Comparison of ENCODE assay signal across 15 mouse cellular contexts in the genomic region with DNA sequence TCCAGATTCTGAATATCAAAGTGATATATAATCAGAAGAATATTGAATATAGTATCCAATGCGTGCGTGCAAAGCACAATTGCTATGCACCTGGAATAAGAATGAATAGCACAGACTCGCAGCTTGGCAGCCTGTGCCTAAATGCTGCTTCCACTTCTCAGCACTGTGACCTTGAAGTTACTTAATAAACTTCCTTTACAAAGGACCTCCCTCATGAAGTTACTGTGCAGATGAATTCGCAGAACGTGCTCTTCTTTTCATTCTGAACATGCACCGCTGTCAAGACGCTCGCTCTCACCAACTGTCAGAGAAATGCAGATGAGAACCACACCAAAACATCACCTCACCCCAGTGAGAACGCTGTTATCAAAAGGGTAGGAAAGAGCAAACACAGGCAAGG.
A peak's percentile ranks its signal among the peaks of the same experiment; 100 is the strongest.
DNase-seq lines count a peak whose midpoint lies in the region; ATAC-seq and TF ChIP-seq lines count a peak whose summit lies in the region.
"Had no signal": no experiment of that assay in that cellular context is flagged by ENCODE, and none has a peak within 500 bp of the region (broad histone marks: within the 10 kb centered on the region; RNA-seq: fewer than 3 reads in every experiment).

No protein-coding gene starts in this region.

- H3K4me3 ChIP-seq in heart, embryonic 15.5 days, result no peak overlapping the region
- H3K4me3 ChIP-seq in heart, adult 2 months, result no peak overlapping the region
- H3K4me3 ChIP-seq in lung, embryonic 14.5 days (ENCODE audit: low read depth, low read length), result no peak overlapping the region
- no peak overlapping the region for H3K4me3 ChIP-seq in limb, embryonic 12.5 days (replicated peaks)
- H3K4me3 ChIP-seq in liver, postnatal 0 days (ENCODE audit: low read depth, low read length), result no peak overlapping the region
- H3K4me3 ChIP-seq: embryonic facial prominence, embryonic 15.5 days; liver, embryonic 13.5 days had no signal

- no peak for TF ChIP-seq EP300 in heart, adult 2 months (IDR thresholded peaks at IDR 0.05; ENCODE audit: insufficient read depth, low read depth, low read length)
- TF ChIP-seq EP300 in liver, postnatal 0 days (IDR thresholded peaks at IDR 0.05; ENCODE audit: low read depth), result no peak

- ATAC-seq in heart, embryonic 15.5 days (replicated peaks; ENCODE audit: insufficient number of reproducible peaks, insufficient read depth, low FRiP score, low read depth), result no peak
- ATAC-seq in lung, embryonic 14.5 days (ENCODE audit: insufficient read depth), result no peak
- peak; percentile 53 for ATAC-seq in activated CD4-positive, CD25-positive, alpha-beta regulatory T cell, adult 4 months
- ATAC-seq in limb, embryonic 12.5 days (ENCODE audit: insufficient number of reproducible peaks, insufficient read depth, low FRiP score, low TSS enrichment, low read depth), result no peak
- no peak for ATAC-seq in liver, postnatal 0 days
- ATAC-seq: hindbrain, embryonic 16.5 days; Patski had no signal

- no peaks in the 10 kb centered on the region for H3K79me2 ChIP-seq in heart, adult 2 months (replicated peaks; ENCODE audit: control insufficient read depth, insufficient read depth, low read length)

- peaks cover 7% of the 10 kb centered on the region; the same call in 1 of the 2 replicates for H3K4me1 ChIP-seq in heart, embryonic 15.5 days (replicated peaks)
- no peaks in the 10 kb centered on the region for H3K4me1 ChIP-seq in heart, adult 2 months (ENCODE audit: control insufficient read depth, insufficient read depth, low read length)
- H3K4me1 ChIP-seq in lung, embryonic 14.5 days (ENCODE audit: insufficient read depth), result no peaks in the 10 kb centered on the region
- H3K4me1 ChIP-seq in limb, embryonic 12.5 days (replicated peaks), result no peaks in the 10 kb centered on the region; the same call in 1 of the 2 replicates
- H3K4me1 ChIP-seq in liver, postnatal 0 days (ENCODE audit: insufficient read depth), result no peaks in the 10 kb centered on the region

- peak overlapping the region; percentile 70 for H3K27ac ChIP-seq in heart, embryonic 15.5 days
- H3K27ac ChIP-seq in heart, adult 2 months, result no peak overlapping the region
- no peak overlapping the region for H3K27ac ChIP-seq in lung, embryonic 14.5 days (ENCODE audit: low read depth)
- H3K27ac ChIP-seq in limb, embryonic 12.5 days, result peak overlapping the region; percentile 71
- no peak overlapping the region for H3K27ac ChIP-seq in liver, postnatal 0 days (ENCODE audit: low read depth)
- H3K27ac ChIP-seq: embryonic facial prominence, embryonic 15.5 days; liver, embryonic 13.5 days had no signal

- 43% methylated on average over 9 of the region's 9 CpGs for WGBS in heart, embryonic 15.5 days
- WGBS in heart, adult 2 months, result 42% methylated on average over 9 of the region's 9 CpGs
- WGBS in lung, embryonic 14.5 days, result 55% methylated on average over 9 of the region's 9 CpGs
- 81% methylated on average over 9 of the region's 9 CpGs for WGBS in limb, embryonic 12.5 days
- 50% methylated on average over 9 of the region's 9 CpGs for WGBS in liver, postnatal 0 days (ENCODE audit: insufficient replicate concordance)

- intact Hi-C loops in heart, adult 2 months (cut with DNase I), result no loop called here

- TF ChIP-seq POLR2A in heart, adult 2 months (IDR thresholded peaks at IDR 0.05; ENCODE audit: insufficient read depth, low read depth, low read length), result no peak

- no peak for DNase-seq in heart, adult 2 months
- DNase-seq in lung, embryonic 14.5 days, result peak; percentile 9
- no peak for DNase-seq in lung, postnatal 10 days
- no peak for DNase-seq in liver, postnatal 0 days
- no peak for DNase-seq in adrenal gland, postnatal 10 days
- DNase-seq: adrenal gland, adult 2 months; gastrocnemius, postnatal 36 days; liver, embryonic 13.5 days; right cerebral cortex, postnatal 14 days had no signal

- no peaks in the 10 kb centered on the region for H3K9me3 ChIP-seq in heart, embryonic 15.5 days (replicated peaks)
- no peaks in the 10 kb centered on the region for H3K9me3 ChIP-seq in lung, embryonic 14.5 days (ENCODE audit: low read depth, low read length)
- no peaks in the 10 kb centered on the region for H3K9me3 ChIP-seq in limb, embryonic 12.5 days
- H3K9me3 ChIP-seq in liver, postnatal 0 days (ENCODE audit: low read length), result no peaks in the 10 kb centered on the region
- H3K9me3 ChIP-seq: embryonic facial prominence, embryonic 15.5 days; liver, embryonic 13.5 days had no signal

- H3K36me3 ChIP-seq in heart, embryonic 15.5 days, result no peaks in the 10 kb centered on the region
- no peaks in the 10 kb centered on the region for H3K36me3 ChIP-seq in heart, adult 2 months (ENCODE audit: control insufficient read depth, insufficient read depth, low read length)
- H3K36me3 ChIP-seq in lung, embryonic 14.5 days (ENCODE audit: insufficient read depth), result no peaks in the 10 kb centered on the region
- no peaks in the 10 kb centered on the region for H3K36me3 ChIP-seq in limb, embryonic 12.5 days
- H3K36me3 ChIP-seq in liver, postnatal 0 days (replicated peaks; ENCODE audit: insufficient read depth, low read length), result no peaks in the 10 kb centered on the region
- H3K36me3 ChIP-seq: embryonic facial prominence, embryonic 15.5 days; liver, embryonic 13.5 days had no signal

- no peak overlapping the region for H3K9ac ChIP-seq in heart, embryonic 15.5 days
- no peak overlapping the region for H3K9ac ChIP-seq in heart, adult 2 months (ENCODE audit: low read depth, low read length)
- no peak overlapping the region for H3K9ac ChIP-seq in lung, embryonic 14.5 days
- H3K9ac ChIP-seq in limb, embryonic 12.5 days (replicated peaks), result no peak overlapping the region
- no peak overlapping the region for H3K9ac ChIP-seq in liver, postnatal 0 days (replicated peaks)
- H3K9ac ChIP-seq: embryonic facial prominence, embryonic 15.5 days; liver, embryonic 13.5 days had no signal

- H3K27me3 ChIP-seq in heart, embryonic 15.5 days, result no peaks in the 10 kb centered on the region
- H3K27me3 ChIP-seq in heart, adult 2 months (ENCODE audit: control insufficient read depth, insufficient read depth, low read length), result no peaks in the 10 kb centered on the region
- no peaks in the 10 kb centered on the region for H3K27me3 ChIP-seq in lung, embryonic 14.5 days (ENCODE audit: insufficient read depth, low read length)
- no peaks in the 10 kb centered on the region for H3K27me3 ChIP-seq in limb, embryonic 12.5 days
- H3K27me3 ChIP-seq in liver, postnatal 0 days (ENCODE audit: insufficient read depth, low read length), result no peaks in the 10 kb centered on the region
- H3K27me3 ChIP-seq: embryonic facial prominence, embryonic 15.5 days; liver, embryonic 13.5 days; Patski had no signal

- H3K4me2 ChIP-seq in heart, embryonic 15.5 days, result 0 out of 2 replicates have a peak overlapping the region, but pooled peaks have one; percentile 8
- H3K4me2 ChIP-seq in lung, embryonic 14.5 days, result no peak overlapping the region
- no peak overlapping the region for H3K4me2 ChIP-seq in limb, embryonic 12.5 days
- no peak overlapping the region for H3K4me2 ChIP-seq in liver, postnatal 0 days (ENCODE audit: low read depth, low read length)
- H3K4me2 ChIP-seq: embryonic facial prominence, embryonic 15.5 days; liver, embryonic 13.5 days had no signal

- TF ChIP-seq CTCF in heart, adult 2 months (IDR thresholded peaks at IDR 0.05), result no peak
- no peak for TF ChIP-seq CTCF in lung, embryonic 14.5 days (IDR thresholded peaks at IDR 0.05; ENCODE audit: low read depth)
- no peak for TF ChIP-seq CTCF in liver, postnatal 0 days (IDR thresholded peaks at IDR 0.05; ENCODE audit: low read depth)

Comparison
In these comparisons a context has a peak if more than half of its experiments do, and no peak if none do; other contexts are left out.
1. H3K27ac ChIP-seq: peak in heart, embryonic 15.5 days (single experiment) and limb, embryonic 12.5 days (single experiment); none in heart, adult 2 months (single experiment), lung, embryonic 14.5 days (single experiment) and liver, postnatal 0 days (single experiment).